Mouse (Mus musculus) stomach, embryonic 15.5 days (tissue): ENCODE measurements around the gene Pdzrn3. TPM values are rescaled to one million over a fixed set of nuclear protein-coding genes. Genes with fewer than 3 reads are reported as not detected.

Source experiments
- ATAC-seq: fragments of 200-750 bp; cut with Nextera tagmentation; 2 replicates; pipeline ENCODE4 v1.8.0; 2017; ENCODE audit warnings: low read depth, moderate number of reproducible peaks, moderate TSS enrichment; ENCODE audit not compliant: insufficient read depth, low FRiP score
- H3K27ac ChIP-seq: fragments of 300-500 bp; sonication (generic); 2 replicates; pipeline ENCODE4 v1.5.1; 2015; ENCODE audit warnings: mild to moderate bottlenecking, inconsistent platforms
- H3K27me3 ChIP-seq: fragments of 300-500 bp; sonication (generic); replicated peaks from 2 replicates; pipeline ENCODE4 v1.6.1; 2015; ENCODE audit warnings: inconsistent platforms
- H3K36me3 ChIP-seq: fragments of 300-500 bp; sonication (generic); 2 replicates; pipeline ENCODE4 v1.6.1; 2015; ENCODE audit warnings: inconsistent platforms
- H3K4me1 ChIP-seq: fragments of 300-500 bp; sonication (generic); 2 replicates; pipeline ENCODE4 v1.6.1; 2015; ENCODE audit warnings: inconsistent platforms
- H3K4me2 ChIP-seq: fragments of 300-500 bp; sonication (generic); 2 replicates; pipeline ENCODE4 v1.6.1; 2015; ENCODE audit warnings: mild to moderate bottlenecking, inconsistent platforms
- H3K4me3 ChIP-seq: fragments of 300-500 bp; sonication (generic); replicated peaks from 2 replicates; pipeline ENCODE4 v1.5.1; 2015; ENCODE audit warnings: inconsistent platforms
- H3K9ac ChIP-seq: fragments of 300-500 bp; sonication (generic); 2 replicates; pipeline ENCODE4 v1.6.1; 2015; ENCODE audit warnings: inconsistent platforms
- H3K9me3 ChIP-seq: fragments of 300-500 bp; sonication (generic); 2 replicates; pipeline ENCODE4 v1.6.1; 2016; ENCODE audit warnings: inconsistent platforms
- WGBS: fragments of 180-500 bp; shearing (Covaris S2); methylation state at CpG from one replicate; pipeline ENCODE4 v1.1.7; 2015; 5-methylcytosine and 5-hydroxymethylcytosine counted together
- polyA plus RNA-seq: library from polyadenylated mRNA; unstranded; fragments of >200 nt; fragmentation: Nextera tagmentation; extraction: Ambion mirVana; gene quantifications from 2 replicates; pipeline ENCODE4 v1.2.1, GENCODE M21; 2015

Pdzrn3 gene
- polyA plus RNA-seq, 1 experiment from 2014 or later = 12.5 TPM

DNA sequence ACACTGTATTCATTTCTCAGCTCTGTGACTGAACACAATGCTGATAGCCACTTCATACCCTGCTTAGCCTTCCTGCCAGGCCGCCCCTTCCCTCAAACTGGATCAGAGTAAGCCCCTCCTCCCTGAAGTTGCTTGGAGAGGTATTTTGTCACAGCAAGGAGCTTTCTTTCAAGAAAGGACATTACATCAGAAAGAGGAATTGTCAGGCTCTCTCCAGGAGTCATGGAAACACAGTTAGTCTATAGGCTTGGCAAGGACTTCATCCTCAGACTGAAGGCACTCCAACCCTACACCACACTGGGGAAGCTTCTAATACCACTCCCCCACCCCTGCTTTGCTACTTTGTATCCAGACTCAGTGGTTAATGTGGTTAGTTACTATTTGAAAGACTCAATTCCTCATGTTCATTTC is 224.2 kb downstream of the Pdzrn3 start:
- no peak overlapping the region for H3K27ac ChIP-seq
- H3K4me1 ChIP-seq = no peaks in the 10 kb centered on the region
- 87% methylated on average over 1 of the region's 1 CpGs for WGBS
- ATAC-seq = no peak
- H3K36me3 ChIP-seq = peaks cover 28% of the 10 kb centered on the region
- no peak overlapping the region for H3K9ac ChIP-seq
- H3K4me3 ChIP-seq = no peak overlapping the region
- no peaks in the 10 kb centered on the region for H3K27me3 ChIP-seq
- no peaks in the 10 kb centered on the region for H3K9me3 ChIP-seq
- no peak overlapping the region for H3K4me2 ChIP-seq

DNA sequence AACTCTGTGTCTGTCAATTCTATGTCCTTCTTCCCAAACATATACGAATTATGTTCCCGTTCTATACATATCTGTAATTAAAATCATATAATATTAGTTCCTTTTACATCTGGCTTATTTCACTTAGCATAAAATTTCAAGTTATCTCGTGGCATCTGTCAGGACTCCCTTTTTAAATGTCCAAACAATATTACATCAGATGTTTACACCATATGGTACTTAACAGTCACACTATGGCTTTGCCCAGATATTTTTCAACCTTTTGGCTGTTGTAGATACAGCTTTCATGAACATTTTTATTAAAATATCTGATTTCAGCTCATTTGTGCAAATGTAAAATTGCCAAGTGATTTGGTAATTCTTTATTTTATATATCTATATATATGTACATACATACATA is 242.3 kb downstream of the Pdzrn3 start:
- WGBS = 64% methylated on average over 3 of the region's 3 CpGs
- Histone ChIP-seq H3K4me2 (no peak overlapping the region), H3K4me3 (no peak overlapping the region), H3K4me1 (no peaks in the 10 kb centered on the region), H3K36me3 (no peaks in the 10 kb centered on the region), H3K9me3 (no peaks in the 10 kb centered on the region), H3K27ac (no peak overlapping the region), H3K9ac (no peak overlapping the region), H3K27me3 (no peaks in the 10 kb centered on the region)
- no peak for ATAC-seq

- H3K27ac ChIP-seq = no peak overlapping the region
- 40% methylated on average over 5 of the region's 5 CpGs for WGBS
- no peak overlapping the region for H3K4me3 ChIP-seq
- ATAC-seq = no peak
- no peaks in the 10 kb centered on the region for H3K27me3 ChIP-seq
- no peaks in the 10 kb centered on the region for H3K9me3 ChIP-seq
- no peaks in the 10 kb centered on the region for H3K36me3 ChIP-seq
- no peaks in the 10 kb centered on the region for H3K4me1 ChIP-seq
- no peak overlapping the region for H3K4me2 ChIP-seq
- no peak overlapping the region for H3K9ac ChIP-seq
Observed at GRCm38 (mm10) chr6:101125396-101125795, 252.3 kb downstream of the Pdzrn3 start.

GRCm38 (mm10) chr6:101108951-101109350 is 268.7 kb downstream of the Pdzrn3 start:
- Histone ChIP-seq H3K9me3 (no peaks in the 10 kb centered on the region), H3K4me3 (no peak overlapping the region), H3K27ac (no peak overlapping the region), H3K27me3 (no peaks in the 10 kb centered on the region), H3K9ac (no peak overlapping the region), H3K4me1 (no peaks in the 10 kb centered on the region; the same call in 1 of the 2 replicates), H3K36me3 (no peaks in the 10 kb centered on the region), H3K4me2 (no peak overlapping the region)
- WGBS = 61% methylated on average over 1 of the region's 1 CpGs
- ATAC-seq = no peak

DNA sequence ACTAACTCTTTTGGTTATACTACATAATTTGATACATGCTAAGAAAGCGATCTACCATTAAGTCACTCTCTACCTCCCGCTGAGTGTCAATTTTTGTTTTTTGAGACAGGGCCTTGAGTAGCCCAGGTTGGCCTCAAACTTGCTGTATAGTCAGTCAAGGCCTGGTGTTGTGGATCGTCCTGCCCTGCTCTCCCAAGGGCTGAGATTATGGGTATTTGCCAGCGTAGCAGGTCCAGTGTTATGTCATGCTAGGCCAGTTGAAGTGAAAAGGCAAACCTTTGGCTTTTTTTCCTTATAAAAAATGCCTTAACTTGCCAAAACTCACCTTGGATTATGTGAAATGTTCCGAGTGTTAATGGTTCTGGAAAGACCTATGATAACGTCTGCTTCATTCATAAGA is 274.2 kb downstream of the Pdzrn3 start:
- Histone ChIP-seq H3K27ac (no peak overlapping the region), H3K4me2 (no peak overlapping the region), H3K36me3 (no peaks in the 10 kb centered on the region), H3K9me3 (no peaks in the 10 kb centered on the region), H3K4me3 (no peak overlapping the region), H3K27me3 (no peaks in the 10 kb centered on the region), H3K9ac (no peak overlapping the region), H3K4me1 (peaks cover 4% of the 10 kb centered on the region; the same call in 1 of the 2 replicates)
- 88% methylated on average over 6 of the region's 6 CpGs for WGBS
- no peak for ATAC-seq

- H3K9ac ChIP-seq = no peak overlapping the region
- peaks cover 4% of the 10 kb centered on the region; the same call in 1 of the 2 replicates for H3K4me1 ChIP-seq
- no peaks in the 10 kb centered on the region for H3K9me3 ChIP-seq
- H3K4me3 ChIP-seq = no peak overlapping the region
- H3K4me2 ChIP-seq = peak overlapping the region; percentile 22; the same call in 1 of the 2 replicates
- H3K27ac ChIP-seq = peak overlapping the region; percentile 50; the same call in 1 of the 2 replicates
- no peaks in the 10 kb centered on the region for H3K36me3 ChIP-seq
- H3K27me3 ChIP-seq = no peaks in the 10 kb centered on the region
- peak; percentile 89 for ATAC-seq
- WGBS = 28% methylated on average over 14 of the region's 14 CpGs
Observed at GRCm38 (mm10) chr6:101101709-101102654, 275.7 kb downstream of the Pdzrn3 start.
